Mouse (Mus musculus) heart, adult 18-20 months (tissue): ENCODE measurements around the gene Kif6. TPM values are rescaled to one million over a fixed set of nuclear protein-coding genes. Genes with fewer than 3 reads are reported as not detected.

Experiments used
- DNase-seq, 2 experiments: peaks; one replicate each; pipeline ENCODE4 v3.0.0; 2021 to 2022; ENCODE audit warnings: mixed read lengths in 1 of 2
- total RNA-seq, 2 experiments: library from RNA; stranded (reverse); gene quantifications; 2 replicates each; pipeline ENCODE4 v1.2.3; 2021

Kif6 gene
- total RNA-seq, 2 experiments from 2014 or later = 1.2 to 3.5 TPM

DNA sequence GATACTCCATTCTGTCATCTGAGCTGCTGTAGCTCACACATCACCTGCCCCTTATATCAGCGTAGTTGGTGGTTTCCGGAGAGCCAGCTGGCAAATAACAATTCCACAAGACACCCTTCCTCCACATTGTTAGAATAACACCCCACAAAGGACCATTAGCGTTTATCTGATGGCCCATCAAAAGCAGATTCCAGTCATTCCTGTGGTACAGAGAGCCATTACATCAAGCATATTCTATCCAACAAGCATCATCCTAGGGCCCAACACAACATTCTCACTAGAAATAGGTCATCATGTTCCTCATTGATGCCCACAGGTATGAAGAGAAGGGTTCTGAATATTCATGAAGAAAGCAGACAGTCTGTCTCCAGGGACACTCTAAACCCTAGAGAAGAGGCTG is 236.3 kb downstream of the Kif6 start:
- no peak for DNase-seq

DNA sequence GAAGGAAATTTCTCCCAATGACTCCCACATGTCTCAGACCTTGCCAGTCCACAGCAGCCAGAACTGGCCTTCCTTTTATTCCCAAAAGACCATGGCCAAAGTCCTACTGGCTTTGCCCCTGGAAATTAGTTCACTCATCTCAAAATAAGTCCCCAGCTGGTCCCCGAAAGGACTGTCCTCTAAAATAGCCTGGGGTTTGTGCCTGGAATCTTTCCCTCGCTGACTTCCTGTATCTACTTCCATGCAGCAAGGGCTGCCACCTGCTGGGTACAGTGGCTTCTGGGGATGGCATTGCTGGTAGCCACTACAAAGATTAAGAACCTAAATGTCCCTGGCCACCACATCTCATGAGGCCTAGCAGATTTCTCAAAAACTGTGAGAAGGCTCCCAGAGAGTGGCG is 237.2 kb downstream of the Kif6 start:
- DNase-seq = peak; percentile 45 to 53

DNA sequence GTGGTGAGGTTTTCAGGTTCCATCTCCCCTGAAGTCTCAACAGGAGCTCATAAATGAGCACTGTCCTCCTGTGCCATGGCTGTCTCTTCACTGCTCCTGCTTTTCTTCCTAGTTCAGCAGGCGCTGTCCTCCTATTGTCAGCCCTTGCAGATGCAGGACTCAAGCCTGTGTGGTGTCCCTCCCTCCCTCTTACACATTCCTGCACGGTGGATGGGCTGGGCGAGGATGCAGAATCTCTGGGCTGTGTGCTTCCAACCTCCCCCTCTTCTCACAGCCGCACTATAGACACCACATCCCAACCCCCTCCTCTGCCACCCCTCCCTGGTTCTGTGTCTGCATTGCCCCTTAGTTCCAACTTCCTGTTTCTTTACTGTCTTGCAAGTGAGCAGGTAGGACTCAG is 240.8 kb downstream of the Kif6 start:
- DNase-seq = no peak

DNA sequence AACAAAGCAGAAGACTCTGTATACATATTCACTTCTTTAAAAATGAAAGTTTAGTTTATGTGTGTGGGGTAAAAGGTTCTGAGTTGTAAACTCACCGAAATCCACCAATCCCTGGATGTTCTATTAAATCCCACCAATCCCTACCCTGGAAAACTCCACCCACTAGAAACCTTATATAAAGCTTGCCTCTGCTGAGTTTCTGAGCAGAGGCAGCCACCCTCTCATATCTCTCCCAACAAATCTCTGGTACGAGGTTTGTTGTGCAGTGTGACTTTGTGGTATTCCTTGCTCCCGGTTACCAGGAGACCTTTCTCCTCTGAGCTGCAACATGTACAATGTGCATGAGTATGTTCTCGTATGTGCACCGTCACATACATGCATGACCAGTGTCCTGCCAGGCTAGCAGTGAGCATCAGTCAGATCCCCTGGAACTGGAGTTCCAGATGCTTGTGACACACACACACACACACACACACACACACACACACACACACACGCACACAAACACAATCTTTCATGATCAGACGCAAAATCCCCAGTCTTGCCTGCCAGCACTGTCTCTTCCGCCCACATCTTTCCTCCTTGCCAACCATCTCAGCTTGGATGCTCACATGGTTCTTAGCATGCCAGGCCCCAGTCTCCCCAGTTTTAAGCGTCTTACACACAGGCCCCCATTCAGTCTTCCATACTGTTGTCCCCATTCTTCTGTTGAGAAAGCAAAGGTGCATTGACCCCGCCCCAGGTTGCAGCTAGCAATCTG is 245.3 kb downstream of the Kif6 start:
- DNase-seq = no peak

DNA sequence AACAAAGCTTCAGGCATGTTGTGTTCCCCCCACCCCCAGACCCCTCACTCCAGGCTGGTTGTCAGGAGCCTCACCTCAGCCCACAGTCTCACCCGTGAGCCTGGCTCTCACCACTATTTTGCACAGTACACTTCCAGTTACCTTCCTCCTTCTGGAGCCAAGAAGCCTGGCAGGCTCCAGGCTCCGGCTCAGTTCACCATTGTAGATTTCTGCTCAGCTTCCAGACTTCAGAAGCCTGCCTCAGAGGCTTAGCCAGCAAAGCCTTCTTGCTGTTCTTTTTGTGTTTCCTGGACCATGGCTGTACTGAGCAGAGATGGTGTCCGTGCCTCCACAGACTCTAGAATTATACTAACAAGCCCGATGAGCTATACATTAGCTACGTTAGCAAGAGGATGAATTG is 248.7 kb downstream of the Kif6 start:
- DNase-seq = no peak

DNA sequence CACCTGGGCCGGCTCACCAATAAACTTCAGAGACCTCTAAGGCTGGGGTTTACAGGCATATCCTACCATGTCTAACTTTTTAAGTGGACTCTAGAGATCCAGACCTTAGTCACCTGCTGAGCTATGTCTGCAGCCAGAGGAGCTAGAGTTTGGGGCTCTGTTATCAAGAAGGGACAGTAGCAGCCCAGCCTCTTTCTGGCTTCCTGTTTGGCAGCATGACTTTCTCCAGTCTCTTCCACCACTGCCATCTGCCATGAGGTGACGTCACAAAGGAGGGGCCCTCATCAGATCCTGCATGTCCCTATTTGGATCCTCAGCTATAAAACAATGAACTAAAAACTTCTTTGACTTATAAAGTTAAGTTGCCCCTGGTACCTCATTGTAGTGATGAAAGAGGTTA is 250.7 kb downstream of the Kif6 start:
- DNase-seq = no peak

DNA sequence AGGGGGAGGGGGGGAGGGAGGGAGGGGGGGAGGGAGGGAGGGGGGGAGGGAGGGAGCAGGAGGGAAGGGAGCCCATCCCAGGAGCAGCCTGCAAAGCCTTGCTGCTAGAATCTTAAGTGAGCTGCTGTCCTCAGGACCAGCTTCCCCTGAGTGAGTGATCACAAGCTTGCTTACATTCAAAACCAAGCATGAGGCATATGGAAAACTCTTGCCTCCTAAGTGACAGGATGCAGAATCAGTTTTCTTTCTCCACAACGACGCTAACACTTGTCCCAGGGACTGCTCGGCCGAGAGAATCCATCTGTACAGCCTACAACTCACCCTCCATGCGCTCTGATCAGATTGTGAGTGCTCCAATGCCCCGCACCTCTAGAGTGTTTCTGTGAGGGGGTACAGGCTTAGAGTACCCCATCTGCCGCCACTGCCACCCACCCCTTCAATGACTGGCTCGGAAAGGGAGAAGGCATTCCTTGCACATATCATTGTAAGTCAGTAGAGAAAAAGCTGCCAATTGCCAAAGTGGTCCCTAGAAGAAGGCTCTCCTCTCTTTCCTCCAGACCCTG is 251.8 kb downstream of the Kif6 start:
- DNase-seq = no peak

DNA sequence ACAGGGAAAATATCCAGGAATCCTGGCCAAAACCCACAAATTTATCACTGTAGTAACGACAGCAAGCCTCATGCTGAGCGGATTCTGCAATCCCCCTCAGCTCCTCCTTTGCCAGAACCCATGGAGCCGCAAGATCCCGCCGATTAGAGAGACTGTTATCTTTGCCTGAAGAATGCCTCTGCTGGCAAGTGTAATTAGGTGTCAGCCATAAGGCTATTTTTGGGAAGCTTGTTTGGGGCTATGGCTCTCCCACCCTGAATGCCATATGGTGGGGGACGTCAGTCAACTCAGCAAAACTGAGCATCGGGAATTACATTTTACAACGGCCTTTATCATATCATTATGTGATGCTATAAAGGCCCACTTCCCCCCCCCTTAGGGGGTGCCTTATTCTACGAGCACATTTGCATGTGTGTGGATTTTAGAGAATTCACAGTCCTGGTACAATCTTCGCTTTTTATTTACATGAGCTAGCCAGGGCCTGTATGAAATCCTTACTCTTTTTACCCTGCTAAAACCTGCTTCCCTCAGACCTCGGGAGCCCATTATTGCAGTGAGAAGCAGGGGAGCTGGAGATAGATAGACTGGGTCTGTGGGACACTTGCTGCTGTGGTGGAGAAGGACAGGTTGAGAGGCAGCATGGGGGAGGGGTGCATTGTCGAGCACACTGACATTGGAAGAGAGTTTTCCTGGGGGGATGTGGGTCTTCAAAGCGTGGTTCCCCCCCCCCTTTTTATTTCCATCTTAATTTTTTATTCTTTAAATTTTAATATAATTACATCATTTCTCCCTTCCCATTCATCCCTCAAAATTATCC is 252.6 kb downstream of the Kif6 start:
- no peak for DNase-seq

DNA sequence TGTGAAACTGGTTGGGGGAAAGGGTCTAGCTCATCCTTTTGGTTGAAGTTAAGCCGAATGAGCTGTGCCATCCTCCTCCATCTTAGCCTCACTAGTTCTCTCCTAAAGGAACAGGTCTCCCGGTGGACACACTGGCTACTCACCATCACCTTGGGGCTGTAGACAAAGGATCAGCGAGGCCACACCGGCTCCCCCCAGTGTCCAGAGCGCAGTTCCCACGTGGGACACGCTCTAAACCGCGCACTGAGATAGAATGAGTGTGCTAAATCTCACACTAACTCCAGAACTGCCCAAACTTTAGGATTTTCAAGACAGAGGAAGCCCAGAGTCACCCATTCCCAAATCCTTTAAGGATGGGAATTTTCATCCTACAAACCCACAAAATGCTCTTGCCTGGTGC is 254.3 kb downstream of the Kif6 start:
- DNase-seq = no peak

DNA sequence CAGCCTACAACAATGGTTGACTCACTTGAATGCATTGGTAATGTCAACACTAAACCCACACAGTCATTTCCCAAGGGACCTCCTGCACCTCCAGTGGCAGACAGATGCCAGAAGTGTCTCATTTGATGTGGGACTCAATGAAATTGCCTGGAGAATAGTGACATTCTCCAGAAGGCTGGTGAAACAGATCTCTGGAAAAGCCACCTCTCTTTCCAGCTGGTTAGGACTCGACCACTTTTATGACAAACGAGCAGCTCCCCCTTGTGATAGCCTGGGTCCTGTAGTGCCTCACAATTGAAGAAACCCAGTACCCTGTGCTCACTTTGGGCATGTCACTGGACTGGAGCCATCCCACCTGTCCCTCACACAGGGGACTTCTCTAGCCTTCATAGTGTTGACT is 257.4 kb downstream of the Kif6 start:
- DNase-seq = no peak

DNA sequence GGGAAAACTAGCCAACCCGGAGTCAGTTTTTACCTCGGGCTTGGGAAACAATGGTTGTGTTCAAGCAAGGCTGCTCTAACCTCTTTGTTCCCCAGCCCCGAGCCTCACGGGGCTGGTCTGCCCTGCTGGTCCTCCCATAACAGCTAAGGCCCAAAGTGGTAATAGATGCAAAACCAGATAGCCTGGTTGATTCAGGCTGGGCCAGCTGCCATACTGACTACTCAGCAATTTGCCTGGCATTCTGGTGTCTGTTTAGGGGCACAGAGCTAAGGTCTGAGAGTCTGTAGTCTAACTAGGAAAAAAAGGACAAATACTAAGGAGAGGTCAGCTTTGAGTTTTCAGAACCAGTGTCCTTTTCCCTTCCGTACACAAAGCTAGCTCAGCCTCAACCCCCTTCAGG is 259.8 kb downstream of the Kif6 start:
- no peak for DNase-seq

DNA sequence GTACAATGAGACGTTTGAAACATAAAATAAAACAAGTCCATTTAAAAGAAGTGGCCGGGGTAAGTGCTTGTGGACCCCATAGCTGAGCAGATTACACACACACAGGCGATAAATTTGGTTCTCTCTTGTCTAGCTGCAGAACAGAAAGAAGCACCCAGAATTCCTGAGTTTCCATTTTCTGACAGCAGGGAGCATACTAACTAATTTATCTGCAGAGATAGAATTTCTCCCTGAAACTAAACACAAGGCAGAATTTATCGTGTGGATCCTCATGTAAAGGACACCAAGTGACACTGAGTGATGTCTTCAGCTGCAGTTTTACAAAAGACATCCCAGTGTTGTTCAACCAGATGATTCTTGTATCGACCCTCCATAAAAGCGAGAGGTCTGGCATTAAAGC is 260.5 kb downstream of the Kif6 start:
- no peak for DNase-seq

DNA sequence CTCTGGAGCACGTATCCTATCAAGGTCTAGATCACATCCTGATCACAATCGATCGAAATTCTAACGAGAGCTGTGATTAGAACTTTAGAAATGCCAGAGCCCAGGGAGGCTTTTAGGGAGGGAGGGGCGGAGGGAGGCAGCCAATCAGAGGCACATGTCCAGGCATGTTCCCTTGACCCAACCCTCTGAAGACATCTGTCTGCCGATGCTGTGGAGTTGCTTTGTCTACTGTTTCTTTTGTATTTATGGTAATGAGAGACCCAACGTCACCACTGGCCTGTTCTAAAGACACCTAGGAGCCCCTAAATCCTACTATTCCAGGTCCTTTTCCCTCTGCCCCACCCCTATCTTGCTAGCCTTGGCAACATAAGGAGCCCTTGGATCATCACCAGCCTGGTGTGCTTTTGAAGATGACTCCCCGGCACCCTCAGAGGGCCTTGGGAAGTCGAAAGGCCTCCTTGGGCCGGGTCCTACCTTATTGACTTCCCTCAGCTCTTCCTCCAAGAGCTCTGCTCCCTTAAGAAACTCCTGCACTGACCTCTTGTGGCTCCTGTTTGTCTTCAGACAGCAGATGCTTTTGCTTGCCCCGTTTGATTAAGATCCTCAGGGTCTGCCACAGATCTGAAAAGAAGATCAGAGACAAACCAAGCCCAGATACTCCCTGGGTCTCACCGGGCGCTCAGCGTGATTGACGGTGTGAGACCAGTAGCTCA is 261.2 kb downstream of the Kif6 start:
- no peak for DNase-seq

DNA sequence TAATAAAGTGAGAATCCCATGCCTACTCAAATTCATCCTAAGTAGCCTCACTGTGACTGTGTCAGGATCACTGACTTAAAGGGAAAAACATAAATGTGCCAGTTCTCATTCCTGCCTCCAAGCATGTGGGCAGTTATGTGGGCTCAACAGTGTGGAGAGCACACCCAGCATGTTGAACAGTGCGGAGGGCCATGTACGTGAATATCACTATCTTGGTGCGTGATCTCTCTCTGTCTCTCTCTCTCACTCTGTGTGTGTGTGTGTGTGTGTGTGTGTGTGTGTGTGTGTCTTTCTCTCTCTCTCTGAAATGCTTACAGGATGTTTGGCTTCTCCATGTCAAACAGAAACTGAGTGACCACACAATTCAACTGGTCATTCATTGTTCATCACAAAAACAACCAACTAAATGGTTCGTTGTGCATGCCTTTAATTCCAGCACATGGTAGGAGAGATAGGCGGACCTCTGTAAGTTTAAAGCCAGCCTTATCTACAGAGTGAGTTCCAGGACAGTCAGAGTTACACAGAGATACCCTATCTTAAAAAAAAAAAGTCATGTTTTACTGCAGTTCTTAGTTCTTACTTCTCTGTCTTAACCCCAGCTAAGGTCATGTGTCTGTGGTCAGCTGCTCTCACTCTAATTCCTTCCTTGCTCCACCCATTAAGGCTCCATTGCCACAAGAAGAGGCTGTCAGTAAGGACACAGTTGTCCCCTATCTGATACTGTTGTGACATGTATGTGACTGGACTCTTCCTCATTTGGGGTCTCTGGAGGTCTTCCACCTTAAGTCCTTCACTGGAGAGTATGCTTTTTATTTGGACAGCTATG is 266.2 kb downstream of the Kif6 start:
- DNase-seq = no peak

DNA sequence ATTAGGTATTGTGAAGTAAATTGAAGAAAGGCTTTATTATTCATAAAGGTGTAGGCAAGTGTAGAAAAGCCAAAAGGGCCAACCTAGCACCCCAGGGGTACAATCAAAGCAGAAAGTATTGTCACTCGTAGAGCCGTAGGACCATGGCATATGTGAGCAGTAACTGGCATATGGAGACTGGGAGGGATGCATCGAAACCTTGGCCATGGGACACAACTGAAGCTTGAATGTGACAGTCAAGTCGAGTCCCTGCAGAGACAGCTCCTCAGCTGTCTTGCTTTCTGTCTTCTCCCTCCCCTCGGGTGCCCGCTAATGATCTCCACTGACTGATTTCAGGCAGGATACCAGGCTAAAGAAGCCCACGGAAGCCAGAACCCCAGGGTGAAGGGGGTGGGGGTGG is 266.9 kb downstream of the Kif6 start:
- DNase-seq = no peak

DNA sequence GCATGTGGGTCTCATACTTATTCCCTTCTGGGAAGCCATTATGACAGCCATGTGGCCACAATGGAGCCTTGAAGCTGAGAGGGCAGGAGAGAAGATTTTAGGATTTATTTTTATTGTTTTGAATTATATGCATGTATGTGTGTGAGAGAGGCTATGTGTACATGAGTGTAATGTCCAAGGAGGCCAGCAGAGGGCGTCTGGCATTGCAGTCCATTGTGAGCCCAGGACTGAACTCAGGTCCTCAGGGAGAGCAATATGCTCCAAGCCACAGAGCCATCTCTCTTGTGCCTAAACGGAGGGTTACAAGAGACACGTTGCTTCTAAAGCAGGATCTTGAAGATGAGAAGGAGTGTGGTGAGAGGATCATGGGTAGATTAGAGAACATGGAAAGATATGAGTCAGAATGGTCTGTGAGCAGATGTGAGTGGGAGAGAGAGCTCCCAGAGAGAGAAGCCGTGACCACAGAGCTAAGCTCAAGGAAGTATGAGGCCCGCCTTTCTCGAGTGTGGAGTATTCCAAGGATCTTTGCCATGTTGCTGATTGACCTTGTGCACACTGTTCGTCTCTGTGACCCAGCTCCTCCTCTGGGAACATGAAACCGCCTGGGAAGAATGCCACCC is 268.3 kb downstream of the Kif6 start:
- DNase-seq = no peak

DNA sequence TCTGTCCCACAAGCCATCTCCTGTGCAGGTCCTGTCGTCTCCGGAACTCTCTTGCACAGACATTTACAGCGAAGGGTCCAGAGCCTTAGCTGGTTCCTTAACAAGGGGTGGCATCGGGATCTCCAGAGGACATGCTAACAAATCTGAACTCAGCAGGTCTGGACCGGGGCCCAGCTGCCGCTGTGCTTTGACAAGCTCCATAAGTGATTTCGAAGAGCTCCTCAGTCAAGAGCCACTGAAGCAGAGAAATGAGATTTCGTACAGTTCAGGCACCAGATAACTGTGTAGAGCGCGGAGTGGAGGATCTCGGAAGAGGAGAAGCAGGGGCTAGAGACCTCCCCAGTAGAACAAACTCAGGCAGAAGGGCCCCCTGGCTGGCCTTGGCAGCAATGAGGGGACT is 270.1 kb downstream of the Kif6 start:
- no peak for DNase-seq

DNA sequence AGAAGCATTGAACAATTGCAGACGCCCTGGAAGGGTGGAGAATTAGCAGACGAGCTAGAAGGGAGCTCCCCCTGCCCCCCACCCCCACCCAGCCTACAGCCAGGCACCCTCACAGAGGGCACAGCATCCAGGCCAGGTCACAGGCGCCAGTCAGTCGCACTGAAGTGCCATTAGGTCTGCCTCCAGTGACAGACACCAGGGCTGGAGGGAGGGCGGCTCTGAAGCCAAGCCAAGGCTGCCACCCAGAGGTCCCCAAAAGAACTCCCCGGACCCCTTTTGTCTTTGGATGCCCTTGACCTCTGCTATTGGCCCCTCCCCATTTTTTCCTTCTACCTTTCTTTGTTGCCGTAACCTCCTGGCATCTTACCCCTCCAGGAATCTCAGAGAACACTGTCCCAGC is 274.7 kb downstream of the Kif6 start:
- DNase-seq = no peak

DNA sequence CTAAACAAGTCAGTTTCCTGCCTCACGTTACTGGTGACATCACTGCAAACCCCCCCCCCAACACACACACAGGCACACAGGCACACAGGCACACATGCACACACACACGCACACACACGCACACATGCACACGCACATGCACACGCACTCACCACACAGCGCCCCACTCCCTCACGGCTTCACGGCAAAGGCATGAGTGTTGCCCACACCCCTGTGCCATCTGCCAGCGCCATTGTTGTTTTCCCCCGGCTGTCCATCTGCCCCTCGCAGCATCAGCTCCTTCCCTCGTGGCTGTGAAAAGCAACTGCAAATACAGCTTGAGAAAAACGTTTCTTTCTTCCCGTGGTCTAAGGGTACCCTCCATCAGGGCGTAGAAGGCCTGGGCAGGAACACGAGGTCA is 275.9 kb downstream of the Kif6 start:
- no peak for DNase-seq

DNA sequence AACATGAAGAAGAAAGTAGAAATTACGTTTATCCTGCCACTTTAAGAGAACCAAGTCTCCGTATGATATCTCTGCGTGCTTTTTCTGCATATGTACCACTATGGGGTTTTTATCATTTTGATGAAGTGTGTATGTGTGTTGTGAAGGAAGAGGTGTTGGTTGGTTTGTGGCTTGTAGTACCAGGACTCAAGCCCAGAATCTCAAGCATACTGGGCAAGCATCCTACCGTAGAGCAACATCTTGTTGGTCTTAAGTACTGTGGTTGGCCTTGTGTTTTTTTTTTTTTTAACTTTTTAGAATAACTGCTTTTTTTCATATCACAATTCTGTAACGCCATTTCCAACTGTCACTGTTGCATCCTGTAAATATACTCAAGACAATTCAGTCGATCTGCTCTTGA is 277.5 kb downstream of the Kif6 start:
- no peak for DNase-seq

DNA sequence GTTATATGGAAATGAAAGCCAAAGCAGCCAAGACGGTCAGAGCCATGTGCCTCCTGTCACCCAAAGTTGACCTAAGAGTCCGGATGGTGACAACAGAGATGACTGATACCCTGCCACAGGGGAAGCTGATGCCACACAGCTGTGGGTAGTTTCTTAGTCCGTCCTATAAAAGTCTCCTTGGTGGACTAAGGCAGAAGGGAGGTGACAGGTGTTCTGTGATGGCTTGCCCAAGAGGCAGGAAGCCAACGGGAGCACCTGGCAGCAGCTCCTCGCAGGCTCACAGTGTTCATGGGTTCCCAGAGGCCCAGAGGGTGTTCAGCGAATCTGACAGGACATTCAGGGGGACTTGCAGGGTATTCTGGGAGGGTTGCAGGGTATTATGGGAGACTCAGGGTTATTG is 279.5 kb downstream of the Kif6 start:
- DNase-seq = no peak
